Mouse (Mus musculus): ENCODE results near the gene Ppil6.

GRCm38 (mm10) chr10:41450780-41451522, 39.3 kb upstream of the Ppil6 start:
- TF ChIP-seq CTCF (IDR thresholded peaks at IDR 0.05; ENCODE audit: control insufficient read depth, insufficient read depth, insufficient read length) (no peak), USF1 (IDR thresholded peaks at IDR 0.05; ENCODE audit: low read depth) (no peak), MAX (IDR thresholded peaks at IDR 0.05) (no peak), MYOD1 (IDR thresholded peaks at IDR 0.05; ENCODE audit: control insufficient read depth, insufficient read length, low read depth) (no peak), CEBPB (IDR thresholded peaks at IDR 0.05; ENCODE audit: low read depth) (no peak), FOSL1 (IDR thresholded peaks at IDR 0.05; ENCODE audit: insufficient read depth, low read length, poor library complexity, severe bottlenecking) (no peak)

All from C2C12 (cell line).